Mouse (Mus musculus) lung, embryonic 14.5 days (tissue): ENCODE results near the gene Tcp11. TPM values are rescaled to one million over a fixed set of nuclear protein-coding genes. Genes with fewer than 3 reads are reported as not detected.

Experiments used
- ATAC-seq: fragments of 200-750 bp; cut with Nextera tagmentation; 2 replicates; pipeline ENCODE4 v1.8.0; 2017; ENCODE audit warnings: mild to moderate bottlenecking, moderate TSS enrichment, moderate library complexity; ENCODE audit not compliant: insufficient read depth
- DNase-seq: peaks from one replicate; pipeline ENCODE4 v3.0.0-alpha.2; 2015
- H3K27ac ChIP-seq: fragments of 300-500 bp; sonication (generic); 2 replicates; pipeline ENCODE4 v1.5.1; 2014; ENCODE audit warnings: low read depth, mild to moderate bottlenecking, moderate library complexity
- H3K27me3 ChIP-seq: fragments of 300-500 bp; sonication (generic); 2 replicates; pipeline ENCODE4 v1.6.1; 2014; ENCODE audit warnings: low read length, control low read depth; ENCODE audit not compliant: insufficient read depth
- H3K36me3 ChIP-seq: fragments of 300-500 bp; sonication (generic); 2 replicates; pipeline ENCODE4 v1.6.1; 2014; ENCODE audit warnings: control low read depth; ENCODE audit not compliant: insufficient read depth
- H3K4me1 ChIP-seq: fragments of 300-500 bp; sonication (generic); 2 replicates; pipeline ENCODE4 v1.6.1; 2014; ENCODE audit warnings: antibody characterized with exemption, control low read depth; ENCODE audit not compliant: insufficient read depth
- H3K4me2 ChIP-seq: fragments of 300-500 bp; sonication (generic); 2 replicates; pipeline ENCODE4 v1.6.1; 2014; ENCODE audit warnings: mild to moderate bottlenecking
- H3K4me3 ChIP-seq: fragments of 300-500 bp; sonication (generic); 2 replicates; pipeline ENCODE4 v1.5.1; 2014; ENCODE audit warnings: low read depth, low read length
- H3K9ac ChIP-seq: fragments of 300-500 bp; sonication (generic); 2 replicates; pipeline ENCODE4 v1.6.1; 2014
- H3K9me3 ChIP-seq: fragments of 300-500 bp; sonication (generic); 2 replicates; pipeline ENCODE4 v1.6.1; 2016; ENCODE audit warnings: low read depth, low read length, control low read depth
- CTCF ChIP-seq: IDR thresholded peaks from 2 replicates; pipeline ENCODE4 v1.5.1; 2016; ENCODE audit warnings: antibody characterized with exemption, low read depth
- WGBS: fragments of 180-500 bp; shearing (Covaris S2); extraction: QIAGEN DNeasy Blood & Tissue Kit; methylation state at CpG from one replicate; pipeline ENCODE4 v1.1.7; 2014; 5-methylcytosine and 5-hydroxymethylcytosine counted together
- polyA plus RNA-seq: library from polyadenylated mRNA; unstranded; fragments of >200 nt; fragmentation: Nextera tagmentation; extraction: Ambion mirVana; gene quantifications from 2 replicates; pipeline ENCODE4 v1.2.1, GENCODE M21; 2014

The Tcp11 gene
- polyA plus RNA-seq, 1 experiment from 2014 or later = 2.0 TPM

DNA sequence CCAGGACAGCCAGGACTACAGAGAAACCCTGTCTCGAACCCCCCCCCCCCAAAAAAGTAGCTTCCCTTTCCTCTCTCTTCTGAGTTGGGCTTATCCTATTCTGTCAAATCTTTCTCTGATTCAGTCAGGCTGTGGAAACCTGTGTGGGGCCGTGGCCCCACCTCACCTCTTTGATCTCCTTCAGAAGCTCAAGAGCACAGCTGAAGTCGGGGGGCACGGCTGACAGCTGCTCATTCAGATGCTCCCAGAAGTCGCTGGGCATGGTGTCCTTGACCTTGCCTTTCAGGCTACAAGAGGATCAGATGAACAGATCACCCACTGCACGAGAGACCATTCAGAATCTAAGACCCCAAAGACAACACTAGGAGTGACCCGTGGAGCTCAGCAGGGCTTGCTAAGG, 6.0 kb downstream of the Tcp11 start:
- Histone ChIP-seq H3K9ac (no peak overlapping the region), H3K9me3 (no peaks in the 10 kb centered on the region), H3K27me3 (no peaks in the 10 kb centered on the region), H3K27ac (no peak overlapping the region), H3K4me1 (no peaks in the 10 kb centered on the region), H3K36me3 (no peaks in the 10 kb centered on the region), H3K4me2 (no peak overlapping the region), H3K4me3 (no peak overlapping the region)
- TF ChIP-seq CTCF = no peak
- no peak for DNase-seq
- ATAC-seq = no peak
- 52% methylated on average over 7 of the region's 7 CpGs for WGBS

DNA sequence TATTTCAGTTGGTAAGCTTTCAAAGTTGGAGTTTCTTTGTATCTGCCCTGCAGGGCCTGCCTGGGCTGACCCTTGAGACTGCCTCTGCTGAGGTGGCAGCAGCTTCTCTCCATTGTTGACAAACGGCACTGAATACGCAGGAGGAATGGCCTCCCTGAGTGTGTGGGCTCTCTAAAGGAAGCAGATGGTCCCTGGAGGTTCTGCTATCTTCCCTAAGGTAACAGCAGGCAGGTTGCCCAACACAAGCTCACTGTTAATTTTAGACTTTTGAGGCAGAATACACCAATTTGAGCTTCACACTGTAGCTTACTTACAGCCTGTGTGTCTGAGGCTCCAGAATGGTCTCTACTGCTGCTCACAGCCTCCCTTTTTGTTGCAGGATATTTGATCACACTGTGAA, 7.7 kb downstream of the Tcp11 start:
- TF ChIP-seq CTCF = no peak
- 71% methylated on average over 2 of the region's 2 CpGs for WGBS

DNA sequence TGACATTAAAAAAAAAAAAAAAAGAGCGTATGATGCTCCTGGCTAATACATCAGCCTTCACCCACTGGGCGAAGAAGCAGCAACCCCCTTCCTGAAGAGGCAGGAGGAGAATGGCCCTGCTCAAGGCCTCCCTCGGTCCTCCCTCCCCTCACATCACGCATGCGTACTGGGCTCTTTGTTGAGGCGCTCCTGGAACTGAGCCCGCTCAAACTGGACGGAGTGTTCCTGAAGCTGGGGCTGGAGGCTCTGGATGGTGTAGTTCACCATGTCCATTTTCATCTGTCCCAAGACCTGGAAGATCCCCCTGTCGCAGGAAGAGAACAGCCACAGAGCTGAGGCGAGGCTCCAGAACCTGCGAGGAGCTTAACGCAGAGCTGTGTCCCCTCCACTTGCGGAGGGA, 10.2 kb downstream of the Tcp11 start:
- DNase-seq (peak; percentile 73), ATAC-seq (peak; percentile 40; the same call in 1 of the 2 replicates)
- no peaks in the 10 kb centered on the region for H3K27me3 ChIP-seq
- H3K4me1 ChIP-seq = no peaks in the 10 kb centered on the region
- no peak overlapping the region for H3K4me3 ChIP-seq
- H3K9ac ChIP-seq = no peak overlapping the region
- no peaks in the 10 kb centered on the region for H3K36me3 ChIP-seq
- no peak for TF ChIP-seq CTCF
- H3K4me2 ChIP-seq = no peak overlapping the region
- 73% methylated on average over 13 of the region's 13 CpGs for WGBS
- H3K9me3 ChIP-seq = no peaks in the 10 kb centered on the region
- no peak overlapping the region for H3K27ac ChIP-seq

More for the DNA sequence above, 7.7 kb downstream of the Tcp11 start:
- H3K4me1 ChIP-seq = no peaks in the 10 kb centered on the region
- no peaks in the 10 kb centered on the region for H3K36me3 ChIP-seq
- no peaks in the 10 kb centered on the region for H3K9me3 ChIP-seq
- H3K27me3 ChIP-seq = no peaks in the 10 kb centered on the region
- H3K9ac ChIP-seq = no peak overlapping the region
- H3K4me3 ChIP-seq = no peak overlapping the region
- DNase-seq = no peak
- no peak for ATAC-seq
- no peak overlapping the region for H3K4me2 ChIP-seq
- no peak overlapping the region for H3K27ac ChIP-seq

DNA sequence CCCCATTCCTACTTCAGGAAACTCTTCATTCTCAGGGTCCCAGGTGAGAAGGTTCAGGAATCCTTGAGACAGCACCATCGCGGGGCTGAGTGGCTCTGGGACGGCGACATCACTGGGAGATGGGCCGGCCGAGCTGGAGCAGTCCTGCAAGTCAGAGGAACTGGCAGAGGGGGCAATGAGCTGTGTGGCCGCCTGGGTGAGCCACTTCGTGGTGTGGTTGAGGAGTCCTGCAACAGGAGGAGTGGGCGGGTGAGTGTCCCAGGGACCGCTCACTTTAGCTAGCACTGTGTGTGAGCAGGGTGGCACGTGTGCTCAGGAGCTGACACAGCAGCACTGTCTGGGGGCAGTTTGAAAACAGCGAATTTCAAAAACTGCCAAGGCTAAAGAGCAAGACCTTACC, 11.0 kb downstream of the Tcp11 start:
- Histone ChIP-seq H3K9ac (no peak overlapping the region), H3K27me3 (no peaks in the 10 kb centered on the region), H3K4me1 (no peaks in the 10 kb centered on the region), H3K9me3 (no peaks in the 10 kb centered on the region), H3K4me2 (no peak overlapping the region), H3K4me3 (no peak overlapping the region), H3K36me3 (no peaks in the 10 kb centered on the region), H3K27ac (no peak overlapping the region)
- ATAC-seq (peak; percentile 40), DNase-seq (no peak)
- WGBS = 15% methylated on average over 12 of the region's 12 CpGs
- no peak for TF ChIP-seq CTCF

DNA sequence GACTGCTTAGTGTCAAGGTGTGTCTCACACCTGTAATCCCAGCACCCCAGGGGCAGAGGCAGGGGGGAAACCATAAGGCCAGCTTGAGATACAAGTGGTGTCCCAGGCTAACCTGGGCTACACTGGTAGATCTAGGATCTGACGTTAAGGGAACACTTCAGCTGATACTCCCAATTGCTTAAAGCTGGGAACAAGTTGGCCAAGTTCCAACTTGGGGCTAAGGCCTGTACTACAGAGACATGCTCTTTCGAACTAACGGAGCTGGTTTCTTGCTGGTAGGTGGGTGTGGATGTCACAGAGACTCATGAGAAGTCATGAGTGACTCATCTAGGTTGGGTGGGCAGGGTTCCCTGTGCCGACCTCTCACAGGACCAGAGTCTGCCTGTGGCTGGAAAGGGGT, 13.1 kb downstream of the Tcp11 start:
- 0 out of 2 replicates have a peak, but pooled peaks cover 2% of the 10 kb centered on the region for H3K36me3 ChIP-seq
- WGBS = 58% methylated on average over 4 of the region's 4 CpGs
- H3K27me3 ChIP-seq = no peaks in the 10 kb centered on the region
- no peak overlapping the region for H3K4me2 ChIP-seq
- DNase-seq = peak; percentile 51
- H3K4me1 ChIP-seq = no peaks in the 10 kb centered on the region
- no peak for TF ChIP-seq CTCF
- no peak for ATAC-seq
- H3K9me3 ChIP-seq = no peaks in the 10 kb centered on the region
- no peak overlapping the region for H3K4me3 ChIP-seq
- no peak overlapping the region for H3K27ac ChIP-seq
- H3K9ac ChIP-seq = no peak overlapping the region

DNA sequence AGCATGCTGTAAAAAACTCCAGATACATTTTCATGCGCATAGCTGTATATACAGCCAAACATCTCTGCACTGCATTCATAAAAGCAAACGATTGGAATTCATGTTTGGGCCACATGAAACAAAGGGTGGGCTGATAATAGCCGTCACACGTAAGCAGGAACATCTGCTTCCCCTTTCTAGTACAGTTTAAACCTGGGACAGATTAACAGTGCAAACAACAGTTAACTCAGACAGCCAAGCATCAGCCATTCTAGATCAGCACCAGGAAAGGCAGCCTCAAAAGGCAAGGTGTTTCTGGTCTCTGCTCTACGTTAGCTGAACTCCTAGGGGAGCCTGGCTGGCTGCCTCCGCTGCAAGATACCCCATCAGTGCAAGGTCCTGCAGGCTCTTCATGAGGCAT, 17.3 kb downstream of the Tcp11 start:
- Histone ChIP-seq H3K4me3 (no peak overlapping the region), H3K9ac (no peak overlapping the region), H3K36me3 (peaks cover 39% of the 10 kb centered on the region), H3K27ac (no peak overlapping the region), H3K4me2 (no peak overlapping the region), H3K27me3 (no peaks in the 10 kb centered on the region), H3K4me1 (no peaks in the 10 kb centered on the region), H3K9me3 (no peaks in the 10 kb centered on the region)
- DNase-seq (no peak), ATAC-seq (no peak)
- WGBS = 73% methylated on average over 6 of the region's 6 CpGs
- TF ChIP-seq CTCF = no peak

DNA sequence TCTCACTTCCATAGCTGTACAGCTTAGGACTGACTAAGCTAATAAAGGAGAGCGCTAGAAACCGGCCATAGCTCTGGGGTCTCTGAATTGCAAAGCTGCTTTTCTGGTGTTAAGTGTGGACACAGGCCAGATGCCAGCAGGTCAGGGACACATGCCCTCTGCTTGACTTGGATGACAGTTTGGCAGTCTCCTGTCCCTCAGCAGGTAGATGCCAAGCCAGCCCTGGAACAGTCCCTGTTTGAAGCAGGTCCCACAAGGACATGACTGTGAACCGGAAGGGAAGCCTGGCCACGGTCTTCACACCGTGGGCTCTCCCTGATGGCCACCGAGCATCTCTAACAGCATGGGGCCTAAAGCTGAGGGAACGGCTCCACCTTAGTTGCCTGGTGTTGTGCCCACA, 17.7 kb downstream of the Tcp11 start:
- H3K4me1 ChIP-seq = no peaks in the 10 kb centered on the region
- WGBS = 88% methylated on average over 7 of the region's 7 CpGs
- no peak overlapping the region for H3K4me3 ChIP-seq
- TF ChIP-seq CTCF = no peak
- H3K27me3 ChIP-seq = no peaks in the 10 kb centered on the region
- DNase-seq (no peak), ATAC-seq (no peak)
- H3K4me2 ChIP-seq = no peak overlapping the region
- H3K9me3 ChIP-seq = no peaks in the 10 kb centered on the region
- H3K36me3 ChIP-seq = peaks cover 42% of the 10 kb centered on the region
- H3K9ac ChIP-seq = no peak overlapping the region
- H3K27ac ChIP-seq = no peak overlapping the region

DNA sequence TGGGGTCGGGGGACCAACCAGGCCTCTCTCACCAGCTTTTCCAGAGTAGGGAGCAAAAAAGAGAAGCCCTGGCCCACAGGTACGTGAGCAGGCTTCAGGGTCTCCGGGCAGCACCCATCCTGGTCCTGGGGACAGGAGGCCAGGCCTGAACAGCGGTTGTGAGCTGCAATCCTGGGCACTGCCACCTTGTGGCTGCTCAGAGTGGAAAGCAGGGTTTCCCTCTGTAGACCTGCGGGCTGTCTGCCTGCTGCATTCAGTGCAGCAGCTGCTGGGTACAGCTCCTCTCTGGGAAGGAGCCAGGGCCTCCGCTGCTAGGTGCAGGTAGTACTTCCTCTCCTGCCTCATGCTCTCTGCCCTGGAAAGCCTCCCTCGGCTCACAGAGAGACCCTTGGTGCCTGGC, 19.0 kb downstream of the Tcp11 start:
- Histone ChIP-seq H3K36me3 (peaks cover 53% of the 10 kb centered on the region), H3K27me3 (no peaks in the 10 kb centered on the region), H3K9me3 (no peaks in the 10 kb centered on the region), H3K4me2 (no peak overlapping the region), H3K4me1 (no peaks in the 10 kb centered on the region), H3K27ac (no peak overlapping the region), H3K4me3 (no peak overlapping the region), H3K9ac (no peak overlapping the region)
- peak; percentile 79 for TF ChIP-seq CTCF
- peak; percentile 70 for DNase-seq
- no peak for ATAC-seq
- 49% methylated on average over 7 of the region's 7 CpGs for WGBS
